Mouse (Mus musculus): ENCODE results near the gene Kdm5a.

Gene Kdm5a

GRCm38 (mm10) chr6:120363688-120364522, at the start of gene Kdm5a, which contains the start of gene Ccdc77:
Gene Kdm5a, plus strand, starts transcription at chr6:120364124.
Gene Ccdc77, minus strand, starts transcription at chr6:120364374.
- peak; percentile 97 for DNase-seq (ENCODE audit: extremely low spot score, low spot score)

- no peak for DNase-seq (ENCODE audit: extremely low spot score, low spot score)
Observed at GRCm38 (mm10) chr6:120318303-120318940, 45.5 kb upstream of the Kdm5a start.

DNA sequence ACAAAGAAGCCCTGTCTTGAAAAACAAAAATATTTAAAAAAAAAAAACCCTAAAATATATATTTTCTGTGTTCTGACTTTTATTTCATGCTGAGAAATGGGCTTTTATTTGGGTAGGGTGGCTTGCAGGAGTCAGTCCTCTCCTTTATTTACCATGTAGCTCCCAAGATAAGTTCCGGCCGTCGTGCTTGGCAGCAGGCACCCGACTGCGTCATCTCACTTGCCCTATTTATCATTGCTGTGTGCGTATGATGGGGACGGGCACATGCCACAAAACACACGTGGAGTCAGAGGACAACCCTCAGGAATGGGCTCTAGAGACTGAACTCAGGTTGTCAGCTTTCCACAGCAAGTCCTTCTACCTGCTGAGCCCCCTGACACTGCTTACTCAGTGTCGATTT, 44.8 kb upstream of the Kdm5a start:
- no peak for DNase-seq (ENCODE audit: extremely low spot score, low spot score)

GRCm38 (mm10) chr6:120320369-120320768, 43.6 kb upstream of the Kdm5a start:
- DNase-seq (ENCODE audit: extremely low spot score, low spot score), result no peak

GRCm38 (mm10) chr6:120324295-120324927, 39.5 kb upstream of the Kdm5a start:
- DNase-seq (ENCODE audit: extremely low spot score, low spot score), result peak; percentile 59

GRCm38 (mm10) chr6:120332351-120332750, 31.6 kb upstream of the Kdm5a start:
- DNase-seq (ENCODE audit: extremely low spot score, low spot score), result no peak

GRCm38 (mm10) chr6:120343992-120344391, 19.9 kb upstream of the Kdm5a start:
- no peak for DNase-seq (ENCODE audit: extremely low spot score, low spot score)

- DNase-seq (ENCODE audit: extremely low spot score, low spot score), result no peak
Observed at GRCm38 (mm10) chr6:120349018-120349417, 14.9 kb upstream of the Kdm5a start.

DNA sequence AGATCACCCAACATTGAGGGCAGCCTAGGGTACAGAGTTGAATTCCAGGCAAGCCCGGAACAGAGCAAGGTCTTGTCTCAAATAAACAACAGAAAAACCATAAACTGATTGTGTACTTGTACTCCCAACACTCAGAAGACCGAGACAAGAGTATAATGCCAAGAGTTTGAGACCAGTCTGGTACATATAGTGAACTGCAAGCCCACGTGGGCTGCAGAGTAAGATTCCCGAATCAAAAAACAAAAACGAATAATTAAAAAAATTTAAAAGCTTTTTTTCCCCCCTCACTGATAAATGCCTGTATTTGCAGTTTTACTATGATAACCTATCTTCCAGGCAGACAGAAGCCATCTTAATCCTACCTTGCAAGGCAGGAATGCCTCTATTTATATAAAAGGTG, 7.4 kb upstream of the Kdm5a start:
- DNase-seq (ENCODE audit: extremely low spot score, low spot score), result no peak

- peak; percentile 76 for DNase-seq (ENCODE audit: extremely low spot score, low spot score)
Observed at GRCm38 (mm10) chr6:120356951-120357945, 6.7 kb upstream of the Kdm5a start.

GRCm38 (mm10) chr6:120362124-120362523, 1.8 kb upstream of the Kdm5a start:
- no peak for DNase-seq (ENCODE audit: extremely low spot score, low spot score)

- peak; percentile 18 for DNase-seq (ENCODE audit: extremely low spot score, low spot score)
Observed at GRCm38 (mm10) chr6:120362774-120363687, 893 bp upstream of the Kdm5a start.

- no peak for DNase-seq (ENCODE audit: extremely low spot score, low spot score)
Observed at GRCm38 (mm10) chr6:120364523-120364905, 590 bp downstream of the Kdm5a start.

- DNase-seq (ENCODE audit: extremely low spot score, low spot score), result peak; percentile 26
Observed at GRCm38 (mm10) chr6:120365051-120365450, 1.1 kb downstream of the Kdm5a start.

GRCm38 (mm10) chr6:120376736-120377135, 12.8 kb downstream of the Kdm5a start:
- no peak for DNase-seq (ENCODE audit: extremely low spot score, low spot score)

DNA sequence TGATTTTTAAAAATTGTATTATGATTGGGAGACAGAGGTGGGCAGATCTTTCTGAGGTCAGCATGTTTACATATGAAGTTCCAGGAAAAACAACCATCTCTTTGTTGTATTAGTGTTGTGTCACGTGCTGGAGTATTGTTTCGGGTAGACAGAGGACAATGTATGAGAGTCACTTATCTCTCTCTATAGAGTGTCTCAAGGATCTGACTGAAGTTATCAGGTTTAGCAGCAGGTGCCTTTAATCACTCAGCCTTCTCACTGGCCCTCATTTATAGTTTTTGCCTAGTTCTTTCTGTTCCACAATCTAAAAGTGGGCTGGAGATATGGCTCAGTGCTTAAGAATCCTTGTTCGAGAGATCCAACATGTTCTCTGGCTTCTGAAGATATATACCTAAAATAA, 26.1 kb downstream of the Kdm5a start:
- no peak for DNase-seq (ENCODE audit: extremely low spot score, low spot score)

DNA sequence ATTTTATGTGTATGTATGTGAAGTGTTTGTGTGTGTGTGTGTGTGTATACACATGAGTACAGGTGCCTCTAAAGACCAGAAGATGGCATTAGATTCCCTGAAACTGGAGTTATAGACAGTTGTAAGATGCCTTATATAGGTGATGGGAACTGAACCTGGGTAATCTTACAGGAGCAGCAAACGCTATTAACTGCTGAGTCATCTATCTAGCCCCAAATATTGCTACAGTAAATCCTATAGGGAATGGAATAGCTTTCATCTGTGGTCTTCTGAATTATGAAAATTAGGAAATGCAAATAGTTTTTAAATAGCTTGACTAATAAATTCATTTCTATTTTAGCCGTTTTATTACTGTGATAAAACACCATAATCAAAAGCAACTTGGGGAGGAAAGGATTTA, 28.9 kb downstream of the Kdm5a start:
- DNase-seq (ENCODE audit: extremely low spot score, low spot score), result no peak

DNA sequence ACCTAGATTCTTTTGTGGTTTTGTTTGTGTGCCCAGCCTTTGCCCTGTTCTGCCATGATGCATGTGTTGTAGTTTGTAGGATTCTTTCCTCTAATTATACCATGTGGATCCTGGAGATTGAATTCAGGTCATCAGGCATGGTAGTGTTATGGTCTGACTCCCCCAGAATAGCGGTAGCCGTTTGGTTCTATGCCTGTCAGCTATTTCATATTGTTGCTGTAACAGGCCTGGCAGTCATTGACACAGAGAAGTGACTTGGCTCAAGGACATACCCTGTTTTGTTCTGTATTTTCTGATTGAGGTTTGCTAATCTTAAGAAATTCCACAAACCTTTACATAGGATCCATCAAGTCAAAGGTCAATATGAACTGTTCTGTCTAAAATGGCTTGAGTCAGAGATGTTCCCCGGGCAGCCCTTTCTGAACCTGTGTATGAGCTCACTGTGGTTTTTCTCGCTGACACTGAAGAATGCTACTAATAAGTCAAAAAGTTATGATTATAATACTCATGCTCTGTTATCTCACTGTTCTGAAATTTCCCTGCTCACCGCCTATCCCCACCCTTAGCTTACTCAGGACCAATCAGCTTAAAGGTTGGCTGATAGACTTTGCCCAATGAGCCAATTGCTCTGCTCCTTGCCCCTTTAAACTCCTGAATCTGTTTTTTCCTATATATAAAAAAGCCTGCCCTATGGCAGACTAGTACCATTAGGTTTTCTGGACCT, 31.9 kb downstream of the Kdm5a start:
- no peak for DNase-seq (ENCODE audit: extremely low spot score, low spot score)

GRCm38 (mm10) chr6:120403936-120404335, 40.0 kb downstream of the Kdm5a start:
- DNase-seq (ENCODE audit: extremely low spot score, low spot score), result no peak
